Mouse (Mus musculus) gastrocnemius, postnatal 4 days (tissue): ENCODE data around the gene Hspbp1. TPM values are rescaled to one million over a fixed set of nuclear protein-coding genes. Genes with fewer than 3 reads are reported as not detected.
A peak's percentile ranks its signal among the peaks of the same experiment; 100 is the strongest.

Experiments
- DNase-seq, 2 experiments: peaks; one replicate each; pipeline ENCODE4 v3.0.0; 2021 to 2022; ENCODE audit warnings: low spot score in 2 of 2, mixed read lengths in 2 of 2
- total RNA-seq, 2 experiments: library from RNA; stranded (reverse); gene quantifications; 2 replicates each; pipeline ENCODE4 v1.2.3; 2021

Hspbp1 gene
- total RNA-seq, 2 experiments from 2014 or later: 25.7 to 27.8 TPM

- DNase-seq: no peak
These were observed 15.7 kb downstream of the Hspbp1 start for GRCm38 (mm10) chr7:4669156-4669555.

GRCm38 (mm10) chr7:4668506-4668905 lies 16.4 kb downstream of the Hspbp1 start:
- DNase-seq: no peak

- DNase-seq: no peak
These were observed 18.0 kb downstream of the Hspbp1 start for GRCm38 (mm10) chr7:4666871-4667270.

GRCm38 (mm10) chr7:4663742-4664141 lies 21.1 kb downstream of the Hspbp1 start:
- DNase-seq: no peak

GRCm38 (mm10) chr7:4663179-4663578 lies 21.7 kb downstream of the Hspbp1 start:
- DNase-seq: no peak

- DNase-seq: no peak
These were observed 24.9 kb downstream of the Hspbp1 start for GRCm38 (mm10) chr7:4659911-4660443.

- peak; percentile 90 to 96 for DNase-seq
These were observed 25.8 kb downstream of the Hspbp1 start, which contains the start of gene Ppp6r1 for GRCm38 (mm10) chr7:4658912-4659551. Gene Ppp6r1, minus strand, starts transcription at chr7:4659019.

GRCm38 (mm10) chr7:4658128-4658907 lies 26.6 kb downstream of the Hspbp1 start:
- DNase-seq: peak in 1 of 2 experiments; percentile 45

GRCm38 (mm10) chr7:4657521-4658127 lies 27.2 kb downstream of the Hspbp1 start:
- no peak for DNase-seq

GRCm38 (mm10) chr7:4656818-4657217 lies 28.1 kb downstream of the Hspbp1 start:
- DNase-seq: no peak

GRCm38 (mm10) chr7:4655916-4656315 lies 29.0 kb downstream of the Hspbp1 start:
- no peak for DNase-seq

- no peak for DNase-seq
These were observed 29.5 kb downstream of the Hspbp1 start for GRCm38 (mm10) chr7:4655393-4655792.

- DNase-seq: no peak
These were observed 30.6 kb downstream of the Hspbp1 start for GRCm38 (mm10) chr7:4654221-4654620.

GRCm38 (mm10) chr7:4653780-4654179 lies 31.1 kb downstream of the Hspbp1 start:
- DNase-seq: no peak

- no peak for DNase-seq
These were observed 31.5 kb downstream of the Hspbp1 start for GRCm38 (mm10) chr7:4653351-4653750.

GRCm38 (mm10) chr7:4652726-4653125 lies 32.1 kb downstream of the Hspbp1 start:
- DNase-seq: no peak

- no peak for DNase-seq
These were observed 33.3 kb downstream of the Hspbp1 start for GRCm38 (mm10) chr7:4651581-4651980.

GRCm38 (mm10) chr7:4647992-4648391 lies 36.9 kb downstream of the Hspbp1 start:
- DNase-seq: no peak

- DNase-seq: no peak
These were observed 37.6 kb downstream of the Hspbp1 start for GRCm38 (mm10) chr7:4647291-4647690.

GRCm38 (mm10) chr7:4646806-4647205 lies 38.1 kb downstream of the Hspbp1 start:
- DNase-seq: no peak

GRCm38 (mm10) chr7:4643225-4643624 lies 41.6 kb downstream of the Hspbp1 start:
- DNase-seq: no peak

- no peak for DNase-seq
These were observed 42.9 kb downstream of the Hspbp1 start for GRCm38 (mm10) chr7:4641956-4642355.
